Mouse (Mus musculus) ES-E14 (cell line): Measurements from ENCODE around the gene Tnnt1.

Experiments used
- CHD2 ChIP-seq: IDR thresholded peaks from 2 replicates; pipeline ENCODE4 v1.6.1; 2014; ENCODE audit warnings: mild to moderate bottlenecking, low read depth, low read length, inconsistent platforms
- HCFC1 ChIP-seq: IDR thresholded peaks from 2 replicates; pipeline ENCODE4 v1.6.1; 2012; ENCODE audit warnings: low read length, inconsistent platforms, borderline replicate concordance; ENCODE audit not compliant: insufficient read depth
- MAFK ChIP-seq: IDR thresholded peaks from 2 replicates; pipeline ENCODE4 v1.6.1; 2014; ENCODE audit warnings: mild to moderate bottlenecking, low read depth, low read length, inconsistent platforms; ENCODE audit not compliant: insufficient read depth
- ZC3H11A ChIP-seq: IDR thresholded peaks from 2 replicates; pipeline ENCODE4 v1.6.1; 2012; ENCODE audit warnings: low read depth, mild to moderate bottlenecking, inconsistent platforms, low read length, borderline replicate concordance
- ZNF384 ChIP-seq: IDR thresholded peaks from 2 replicates; pipeline ENCODE4 v1.6.1; 2012; ENCODE audit warnings: low read depth, low read length, inconsistent platforms

DNA sequence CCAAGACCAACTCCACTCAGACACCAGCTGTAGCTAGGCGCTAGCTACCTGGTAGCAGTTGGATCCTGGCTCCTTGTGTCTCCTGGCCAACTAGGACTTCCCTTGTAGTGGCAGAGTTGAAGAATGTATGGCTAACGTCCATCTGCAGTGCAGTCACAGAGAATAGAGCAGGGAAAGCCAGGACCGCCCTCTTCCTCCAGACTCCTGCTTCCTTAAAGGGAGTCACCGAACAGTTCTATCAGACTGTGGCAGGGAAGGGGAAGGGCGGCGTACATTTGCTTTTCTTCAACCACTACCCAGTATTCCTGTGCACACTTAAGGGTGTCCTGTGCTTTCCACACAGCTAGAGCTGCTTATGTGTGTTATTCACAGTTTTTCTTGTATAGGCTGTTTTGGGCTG lies 24.9 kb downstream of the Tnnt1 start:
- no peak for TF ChIP-seq ZNF384
- no peak for TF ChIP-seq ZC3H11A
- TF ChIP-seq HCFC1 = no peak
- TF ChIP-seq MAFK = no peak
- TF ChIP-seq CHD2 = no peak
